Mouse (Mus musculus): ENCODE data around the gene Efcab9. TPM values are rescaled to one million over a fixed set of nuclear protein-coding genes. Genes with fewer than 3 reads are reported as not detected.

Gene Efcab9
- polyA plus RNA-seq, 1 experiment, result not detected

DNA sequence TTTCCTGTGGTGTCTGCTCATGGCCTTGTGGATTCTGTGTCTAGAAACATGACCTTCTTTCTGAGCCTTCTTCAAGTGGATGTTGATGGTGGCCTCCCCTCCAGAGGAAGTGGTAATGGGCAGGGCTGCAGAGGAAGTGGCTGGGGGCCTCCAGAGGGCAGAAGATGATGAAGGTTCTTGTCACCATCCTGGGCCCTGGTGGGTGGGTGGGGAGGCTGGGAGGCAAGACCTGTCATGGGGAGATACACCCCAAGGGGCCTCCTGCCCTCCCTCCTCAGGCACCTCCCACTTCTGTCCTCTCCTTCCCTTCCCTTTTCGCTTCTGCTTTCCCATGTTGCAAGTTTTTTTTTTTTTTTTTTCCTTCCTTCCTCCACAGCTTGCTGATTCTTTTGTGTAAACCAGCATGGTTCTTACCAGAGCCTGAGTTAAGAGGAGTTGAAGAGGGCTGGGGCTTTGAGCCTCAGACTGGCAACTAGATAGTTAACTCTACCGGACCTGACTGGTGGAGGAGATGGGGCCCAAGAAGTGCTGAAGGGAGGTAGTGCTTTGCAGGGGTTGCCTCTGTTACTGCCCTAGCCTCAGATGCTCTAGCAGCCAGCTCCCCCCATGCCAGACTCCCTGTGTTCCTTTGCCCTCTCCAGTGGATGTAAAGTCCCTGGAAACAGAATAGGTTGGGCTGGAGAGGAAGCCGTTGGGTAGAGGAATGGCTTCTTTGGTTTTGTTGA, 11.0 kb upstream of the Efcab9 start:
- 68% methylated on average over 3 of the region's 3 CpGs for WGBS
- DNase-seq (ENCODE audit: low read depth, low spot score), result no peak

GRCm38 (mm10) chr11:32542181-32542580, 10.3 kb upstream of the Efcab9 start:
- DNase-seq (ENCODE audit: low read depth, low spot score), result no peak
- 91% methylated on average over 4 of the region's 4 CpGs for WGBS

- WGBS, result 72% methylated on average over 6 of the region's 6 CpGs
- no peak for DNase-seq (ENCODE audit: low read depth, low spot score)
Measured at GRCm38 (mm10) chr11:32540463-32540862, 8.6 kb upstream of the Efcab9 start.

DNA sequence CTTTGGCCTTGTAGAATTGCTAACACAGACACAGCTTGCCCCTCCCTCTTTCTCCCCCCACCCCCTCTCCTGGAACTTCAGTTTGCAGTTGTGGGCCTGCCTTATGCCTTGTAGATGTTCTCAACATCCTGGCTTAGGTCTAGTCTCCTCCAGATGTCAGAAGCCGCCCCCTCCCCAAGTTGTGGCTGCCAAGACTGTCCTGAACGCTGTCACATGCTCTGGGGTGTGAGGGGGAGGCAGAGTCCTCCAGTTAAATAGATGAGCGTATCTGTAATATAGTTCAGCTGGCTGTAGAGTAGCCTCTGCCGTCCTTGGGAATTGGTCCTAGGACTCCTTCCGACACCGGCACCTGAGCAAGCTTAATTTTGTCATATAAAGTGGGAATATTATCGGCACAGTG, 7.8 kb upstream of the Efcab9 start:
- no peak for DNase-seq (ENCODE audit: low read depth, low spot score)
- WGBS, result 82% methylated on average over 7 of the region's 7 CpGs

- 68% methylated on average over 4 of the region's 4 CpGs for WGBS
- no peak for DNase-seq (ENCODE audit: low read depth, low spot score)
Measured at GRCm38 (mm10) chr11:32538846-32539245, 7.0 kb upstream of the Efcab9 start.

GRCm38 (mm10) chr11:32538435-32538834, 6.6 kb upstream of the Efcab9 start:
- 73% methylated on average over 6 of the region's 6 CpGs for WGBS
- no peak for DNase-seq (ENCODE audit: low read depth, low spot score)

GRCm38 (mm10) chr11:32536954-32537353, 5.1 kb upstream of the Efcab9 start:
- 73% methylated on average over 7 of the region's 7 CpGs for WGBS
- no peak for DNase-seq (ENCODE audit: low read depth, low spot score)

DNA sequence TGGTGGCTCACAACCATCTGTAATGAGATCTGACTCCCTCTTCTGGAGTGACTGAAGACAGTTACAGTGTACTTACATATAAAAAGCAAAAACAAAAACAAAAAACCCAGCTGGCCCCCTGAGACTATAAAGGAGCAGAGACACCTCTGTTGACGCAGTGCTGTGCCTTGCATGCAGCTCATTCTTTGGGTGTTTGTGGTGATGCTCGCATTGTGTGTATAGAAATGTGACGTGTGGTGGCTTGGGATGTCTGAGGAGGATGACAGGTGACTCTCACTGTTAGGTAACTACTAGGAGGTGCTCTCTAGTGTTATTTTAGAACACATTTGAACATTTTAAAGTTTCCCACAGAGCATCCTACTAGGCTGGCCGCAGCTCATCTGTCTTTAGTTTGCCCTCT, 3.8 kb upstream of the Efcab9 start:
- 90% methylated on average over 4 of the region's 4 CpGs for WGBS
- no peak for DNase-seq (ENCODE audit: low read depth, low spot score)

GRCm38 (mm10) chr11:32534453-32535075, 2.7 kb upstream of the Efcab9 start:
- WGBS, result 64% methylated on average over 7 of the region's 7 CpGs
- no peak for DNase-seq (ENCODE audit: low read depth, low spot score)

DNA sequence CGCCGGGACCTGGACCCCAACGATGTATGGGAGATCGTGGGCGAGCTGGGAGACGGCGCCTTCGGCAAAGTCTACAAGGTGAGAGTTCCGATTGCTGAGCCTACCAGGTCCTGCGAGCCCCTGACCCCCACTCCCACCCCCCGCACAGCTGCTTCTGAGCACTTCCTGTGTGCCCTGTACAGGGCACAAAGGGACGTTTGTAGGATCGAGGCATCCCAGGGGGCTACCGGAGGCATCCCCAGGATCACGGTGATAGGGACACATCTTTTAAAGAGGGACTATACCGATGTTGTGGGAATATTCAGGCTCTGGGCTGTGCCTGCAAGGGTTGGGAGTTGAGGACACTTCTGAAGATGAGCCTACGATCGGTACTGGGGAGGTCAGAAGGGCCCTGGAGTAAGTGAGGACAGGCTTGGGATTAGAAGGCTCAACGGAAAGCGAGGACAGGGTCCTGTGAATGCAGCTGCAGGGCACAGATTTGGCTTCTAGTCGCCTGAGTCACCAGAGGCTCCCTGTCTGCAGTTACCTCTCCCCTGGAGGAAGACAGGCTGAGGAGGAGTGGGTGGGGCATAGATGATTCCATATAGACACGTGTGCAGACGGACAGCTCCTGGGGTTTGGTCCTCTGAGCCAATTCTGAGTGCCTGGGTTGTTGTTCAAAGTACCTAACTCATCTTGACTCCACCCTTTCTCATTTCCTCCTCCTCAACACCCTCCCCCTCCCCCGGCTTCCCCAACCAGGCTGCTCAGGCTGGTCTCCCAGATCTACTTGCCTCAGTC, 1.8 kb upstream of the Efcab9 start:
- WGBS, result 3% methylated on average over 24 of the region's 24 CpGs
- no peak for DNase-seq (ENCODE audit: low read depth, low spot score)

GRCm38 (mm10) chr11:32532765-32533481, 1.0 kb upstream of the Efcab9 start, which contains the start of gene Stk10:
TSS of gene Stk10 (plus strand) at chr11:32533305.
- no peak for DNase-seq (ENCODE audit: low read depth, low spot score)
- WGBS, result under 1% methylated on average over 80 of the region's 82 CpGs

DNA sequence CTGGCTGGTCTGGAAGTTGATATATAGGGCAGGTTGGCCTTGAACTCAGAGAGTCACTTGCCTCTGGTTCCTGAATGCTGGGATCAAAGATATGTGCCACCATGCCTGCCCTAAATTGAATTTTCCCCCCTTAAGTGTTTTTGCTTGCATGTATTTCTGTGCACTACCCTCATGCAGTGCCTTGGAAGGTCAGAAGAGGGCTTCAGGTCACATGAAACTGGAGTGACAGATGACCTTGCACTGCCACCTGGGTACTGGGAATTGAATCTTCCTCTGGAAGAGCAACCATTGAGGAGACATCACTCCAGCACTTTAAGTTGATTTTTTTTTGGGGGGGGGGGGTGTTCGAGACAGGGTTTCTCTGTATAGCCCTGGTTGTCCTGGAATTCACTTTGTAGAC, 1.7 kb downstream of the Efcab9 start:
- WGBS, result 80% methylated on average over 1 of the region's 1 CpGs
- DNase-seq (ENCODE audit: low read depth, low spot score), result no peak

DNA sequence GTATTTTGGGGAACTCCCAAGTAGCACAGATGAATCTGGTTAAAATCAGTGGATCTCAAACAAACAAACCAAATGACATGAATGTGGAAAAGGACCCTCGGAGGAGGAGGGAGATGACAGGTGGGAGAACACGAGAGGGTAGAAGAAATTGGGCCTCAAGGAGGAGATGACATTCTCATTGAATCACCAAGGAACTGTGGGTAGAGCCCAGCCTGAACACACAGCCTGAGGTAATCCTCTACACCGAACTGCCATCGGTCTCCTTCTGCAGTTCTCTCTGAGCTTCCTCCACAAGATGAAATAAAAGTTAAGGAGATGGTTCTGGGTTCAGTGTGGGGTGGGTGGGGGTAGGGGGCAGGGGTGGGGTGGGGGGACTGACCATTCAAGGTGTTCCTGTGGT, 4.9 kb downstream of the Efcab9 start:
- 78% methylated on average over 4 of the region's 4 CpGs for WGBS
- DNase-seq (ENCODE audit: low read depth, low spot score), result no peak

DNA sequence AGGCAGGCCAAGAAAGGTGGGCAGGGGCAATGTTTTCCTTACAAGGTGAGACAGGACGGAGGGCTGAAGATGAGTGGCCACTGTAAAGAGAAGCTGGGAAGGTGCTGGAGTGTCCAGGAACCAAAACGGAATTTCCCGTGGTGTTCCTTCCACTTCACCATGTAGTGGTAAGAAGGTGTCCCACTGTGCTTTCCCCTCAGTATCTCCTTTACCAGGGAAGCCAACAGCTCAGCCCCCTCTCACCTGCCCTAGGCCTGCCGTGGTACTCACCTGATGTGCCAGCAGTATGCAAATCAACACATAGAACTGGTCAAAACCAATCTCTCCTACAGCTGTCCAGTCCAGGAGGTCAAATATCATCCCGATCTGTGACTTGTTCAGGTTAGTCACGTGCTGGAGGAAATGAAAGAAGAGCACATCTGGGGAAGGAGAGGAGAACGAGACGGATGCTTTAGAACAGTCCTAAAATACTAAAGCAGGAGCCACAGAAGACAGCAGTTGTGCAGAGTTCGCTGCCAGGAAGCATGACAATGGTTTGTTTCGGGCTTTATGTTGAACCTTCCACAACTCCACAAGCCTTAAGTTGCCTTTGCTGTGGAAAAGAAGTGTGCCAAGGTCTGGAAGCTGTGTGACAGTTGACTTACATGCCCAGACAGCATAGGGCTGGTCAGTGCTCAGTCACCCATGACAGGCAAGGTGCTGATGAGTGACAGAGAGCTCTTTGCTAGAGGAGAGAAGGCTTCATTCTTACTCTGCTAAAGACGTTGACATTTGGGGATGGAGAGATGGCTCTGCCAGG, 7.6 kb downstream of the Efcab9 start:
- no peak for DNase-seq (ENCODE audit: low read depth, low spot score)
- 81% methylated on average over 11 of the region's 11 CpGs for WGBS

DNA sequence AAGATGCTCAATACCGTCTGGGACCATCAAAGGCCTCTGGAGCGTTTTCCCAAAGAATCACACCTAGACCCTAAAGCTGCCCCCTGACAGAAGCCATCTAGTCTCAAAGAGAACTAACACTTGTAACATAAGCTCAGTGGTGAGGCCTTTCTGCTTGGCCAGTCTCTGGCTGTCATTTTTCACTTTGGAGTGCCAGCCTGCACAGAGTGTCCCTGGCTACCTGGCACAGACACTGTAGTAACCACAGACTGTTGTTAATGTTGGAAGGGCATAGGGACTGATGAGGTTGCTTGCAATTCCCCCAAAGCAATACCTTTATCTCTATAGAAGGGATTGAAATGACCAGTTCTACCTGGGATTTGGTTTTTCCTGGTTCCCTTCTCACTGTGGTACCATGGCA, 10.6 kb downstream of the Efcab9 start:
- WGBS, result 88% methylated on average over 2 of the region's 2 CpGs
- DNase-seq (ENCODE audit: low read depth, low spot score), result no peak

GRCm38 (mm10) chr11:32519354-32519753, 12.5 kb downstream of the Efcab9 start:
- 87% methylated on average over 1 of the region's 1 CpGs for WGBS
- DNase-seq (ENCODE audit: low read depth, low spot score), result no peak

GRCm38 (mm10) chr11:32518770-32519169, 13.1 kb downstream of the Efcab9 start:
- DNase-seq (ENCODE audit: low read depth, low spot score), result no peak
- 92% methylated on average over 4 of the region's 4 CpGs for WGBS

DNA sequence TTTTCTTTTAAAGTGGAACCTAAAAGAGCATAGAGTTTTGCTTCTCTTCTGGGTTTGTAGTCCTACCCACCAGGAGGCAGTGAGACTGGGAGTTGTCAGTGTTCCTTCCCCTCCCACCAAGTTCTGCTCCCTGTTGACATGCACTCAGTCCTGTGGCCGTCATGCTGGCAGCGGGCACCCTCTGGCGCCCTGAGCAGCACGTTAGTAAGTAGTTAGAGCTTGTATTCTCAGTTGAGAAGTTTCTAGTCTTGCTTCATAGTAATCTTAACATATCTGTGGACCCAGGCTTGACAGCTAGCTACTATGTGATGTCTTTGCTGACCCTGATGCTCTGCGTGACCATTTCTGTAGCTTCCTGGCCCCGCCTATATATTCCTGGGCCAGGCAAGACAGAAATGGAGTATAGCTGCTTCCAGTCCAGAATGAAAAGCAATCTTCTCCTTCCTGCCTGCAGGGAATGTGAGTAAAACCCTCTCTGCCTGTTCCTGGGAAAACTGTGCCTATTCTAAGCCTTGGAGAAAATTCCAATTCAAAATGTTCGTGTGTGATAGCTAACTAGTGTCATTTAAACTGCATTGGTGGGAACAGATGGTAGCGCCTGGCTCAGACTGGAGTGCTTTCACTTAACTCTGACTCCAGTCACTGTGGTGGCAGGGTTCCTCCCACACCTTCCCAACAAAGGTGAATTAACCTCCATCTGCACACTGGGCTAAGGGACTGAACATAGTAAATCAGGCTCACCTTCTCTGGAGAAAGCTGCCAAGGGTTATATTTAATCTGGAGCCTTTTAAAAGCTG, 14.8 kb downstream of the Efcab9 start:
- DNase-seq (ENCODE audit: low read depth, low spot score), result no peak
- WGBS, result 85% methylated on average over 8 of the region's 8 CpGs

DNA sequence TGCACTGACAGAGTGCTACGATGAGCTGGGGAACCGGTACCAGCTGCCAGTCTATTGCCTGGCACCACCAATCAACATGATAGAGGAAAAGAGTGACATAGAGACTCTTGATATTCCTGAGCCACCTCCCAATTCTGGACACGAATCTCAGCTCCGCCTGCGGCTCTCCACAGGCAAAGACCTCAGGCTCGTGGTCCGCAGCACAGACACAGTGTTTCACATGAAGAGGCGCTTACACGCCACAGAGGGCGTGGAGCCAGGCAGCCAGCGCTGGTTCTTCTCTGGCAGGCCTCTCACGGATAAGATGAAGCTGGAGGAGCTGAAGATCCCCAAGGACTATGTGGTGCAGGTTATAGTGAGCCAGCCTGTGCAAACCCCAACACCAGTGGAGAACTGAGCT, 15.8 kb downstream of the Efcab9 start:
- 90% methylated on average over 12 of the region's 12 CpGs for whole genome bisulfite sequencing
- DNase-seq (ENCODE audit: low read depth, low spot score), result no peak

All from large intestine, adult 2 months (tissue).